Mouse (Mus musculus): ENCODE measurements around the gene Selenon.

Gene Selenon

DNA sequence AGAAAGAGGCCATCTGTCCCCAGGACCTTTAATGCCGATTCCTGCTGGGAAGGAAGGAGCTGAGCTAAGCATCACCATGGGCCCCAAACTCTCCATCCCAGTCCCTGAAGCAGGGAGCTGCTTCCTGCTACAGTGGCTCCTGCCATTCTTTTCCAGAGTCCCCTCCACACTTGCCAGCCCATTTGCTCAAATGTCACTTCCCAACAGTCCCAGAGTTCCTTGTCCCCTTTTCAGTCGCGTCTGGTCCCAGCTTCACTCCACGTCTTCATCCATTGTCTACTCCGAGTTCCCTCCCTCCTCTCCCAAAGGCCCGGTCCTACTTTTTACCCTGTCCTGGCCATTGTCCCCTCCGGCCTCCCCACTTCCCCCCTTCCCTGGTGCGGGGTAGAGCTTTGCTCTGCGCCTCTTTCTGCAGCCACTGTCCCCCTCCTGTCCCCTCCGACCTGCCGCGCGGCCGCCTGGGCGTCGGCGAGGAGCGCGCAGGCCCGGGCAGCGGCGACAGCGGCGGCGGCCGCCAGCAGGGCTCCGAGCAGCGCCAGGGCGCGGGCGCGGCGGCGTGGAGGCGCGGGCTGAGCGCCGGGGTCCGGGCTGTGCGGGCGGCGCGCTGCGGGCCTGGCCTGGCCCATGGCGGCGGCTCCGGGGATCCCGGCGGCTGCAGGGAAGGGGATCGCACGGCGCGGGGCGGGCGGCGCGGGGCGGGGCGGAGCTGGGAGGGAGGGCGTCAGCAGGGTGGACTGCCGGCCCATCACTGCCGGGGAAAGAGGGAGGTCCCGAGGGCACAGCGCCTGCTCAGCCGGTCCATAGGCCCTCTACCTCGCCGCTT is at the start of gene Selenon:
Gene Selenon (minus strand): TSS at position 673 of the 823 bp plus-strand sequence.
- DNase-seq, result peak; percentile 87

DNA sequence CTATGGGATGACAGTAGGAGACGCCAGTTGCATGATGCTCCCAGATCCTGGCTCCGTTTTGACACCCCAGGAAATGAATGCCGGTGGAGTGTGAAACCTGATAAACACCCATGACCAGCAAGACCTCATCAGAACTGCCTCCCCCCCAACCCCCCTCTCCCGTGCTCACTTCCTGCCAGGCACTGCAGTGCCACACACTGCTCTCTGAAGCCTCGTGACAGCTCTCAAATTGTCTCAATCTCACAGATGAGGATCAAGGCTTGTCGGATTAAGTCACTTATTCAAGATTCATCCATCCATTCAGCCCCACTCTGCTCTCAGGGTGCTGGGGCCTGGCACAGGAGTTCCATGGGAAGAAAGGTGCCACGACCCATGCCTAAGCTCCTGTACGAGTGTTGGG is 49.4 kb upstream of the Selenon start:
- no peak for DNase-seq

DNA sequence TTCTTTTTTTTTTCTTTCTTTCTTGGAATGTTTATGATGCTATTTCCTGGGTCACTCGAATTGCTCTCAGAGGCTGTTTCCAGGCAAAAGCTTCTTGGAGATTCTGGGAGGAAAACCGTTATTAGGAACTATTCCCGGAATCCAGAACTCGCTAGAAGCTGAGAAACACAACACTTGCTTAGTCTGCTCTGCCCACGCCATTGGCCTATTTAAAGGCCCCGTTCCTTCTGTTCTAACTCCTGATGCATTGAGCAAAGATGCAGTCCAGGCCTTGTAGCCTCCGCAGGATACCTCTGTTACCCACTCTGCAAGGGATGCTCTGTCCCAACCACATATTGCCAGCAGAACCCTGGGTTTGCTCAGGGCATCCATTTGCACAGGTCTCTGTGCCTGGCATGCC is 48.8 kb upstream of the Selenon start:
- no peak for DNase-seq

DNA sequence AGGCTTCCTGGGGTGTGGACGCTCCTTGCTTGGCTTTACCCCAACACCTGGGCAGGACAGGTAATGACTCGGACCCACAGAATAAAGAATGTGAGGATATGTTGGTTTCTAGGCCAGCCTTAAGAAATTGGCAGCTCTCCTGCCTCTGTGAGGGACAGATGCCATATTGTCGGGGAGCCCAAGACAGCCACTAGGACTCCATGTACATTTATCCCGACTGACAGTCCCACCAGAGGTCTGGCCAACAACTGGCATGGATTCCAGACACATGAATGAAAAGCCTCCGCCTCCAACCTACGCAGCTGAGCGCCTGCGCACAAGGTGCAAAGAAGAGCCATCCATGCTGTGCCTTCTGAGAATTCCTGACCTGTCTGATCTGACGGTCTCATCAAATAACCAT is 48.1 kb upstream of the Selenon start:
- DNase-seq, result no peak

- no peak for DNase-seq
These were observed 45.1 kb upstream of the Selenon start for GRCm38 (mm10) chr4:134596816-134597692.

GRCm38 (mm10) chr4:134594731-134595439 is 42.9 kb upstream of the Selenon start:
- no peak for DNase-seq

GRCm38 (mm10) chr4:134592442-134592841 is 40.5 kb upstream of the Selenon start:
- no peak for DNase-seq

DNA sequence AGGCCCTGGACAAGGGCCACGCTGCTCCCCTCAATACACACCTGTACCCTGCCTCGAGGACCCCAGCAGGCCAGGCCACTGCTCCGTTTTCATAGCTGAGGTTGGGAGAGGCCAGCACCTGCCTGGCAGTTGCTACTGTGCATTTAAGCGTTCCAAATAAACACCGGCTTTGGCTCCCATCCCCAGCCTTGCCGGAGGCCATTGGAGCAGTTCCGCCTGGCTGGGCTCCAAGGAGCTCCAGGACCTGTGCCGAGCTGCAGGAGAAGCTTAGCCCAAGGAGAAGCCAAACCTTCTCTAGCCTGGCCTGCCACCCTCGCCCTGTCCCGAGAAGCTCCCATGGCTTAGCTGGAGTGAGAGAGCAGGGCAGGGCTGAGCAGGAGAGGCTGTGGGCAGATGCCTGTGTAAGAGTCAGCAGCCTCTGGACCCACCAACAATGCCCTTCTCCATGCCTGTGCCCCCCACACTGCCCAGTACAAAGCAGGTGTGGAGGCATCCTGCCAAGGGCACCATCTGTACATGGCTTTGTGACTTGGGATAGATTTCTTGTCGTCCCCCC is 39.6 kb upstream of the Selenon start:
- peak; percentile 89 for DNase-seq

DNA sequence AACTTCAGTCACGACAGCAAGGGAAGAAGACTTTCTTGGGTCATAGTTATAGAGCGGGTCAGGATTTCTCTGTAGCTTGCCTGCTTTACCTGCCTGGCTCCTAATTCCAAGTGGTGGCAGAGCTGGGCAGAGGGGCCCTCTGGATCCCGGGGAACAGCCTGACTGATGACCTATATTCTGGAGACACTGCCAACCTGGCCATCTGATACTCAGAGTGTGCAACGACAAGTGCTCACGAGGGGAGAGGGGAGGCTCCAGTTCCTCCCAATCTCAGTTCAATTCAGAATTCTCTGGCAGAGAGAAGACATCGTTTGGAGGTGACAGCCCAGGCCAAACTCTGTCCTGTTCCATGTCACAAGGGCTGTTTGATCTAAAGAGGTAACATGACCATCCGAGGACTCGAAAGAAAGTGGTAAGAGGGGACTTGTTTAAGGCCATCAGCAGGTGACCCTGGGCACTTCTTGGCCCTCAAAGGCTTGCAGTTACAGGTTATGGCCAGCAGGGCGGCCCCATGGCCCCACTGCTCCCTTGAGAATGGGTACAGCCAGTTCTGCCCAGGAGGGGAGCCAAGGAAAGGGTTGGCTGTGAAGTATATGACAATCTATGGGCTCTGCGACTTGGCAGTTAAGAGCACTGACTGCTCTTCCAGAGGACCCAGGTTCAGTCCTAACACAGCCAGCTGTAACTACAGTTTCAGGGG is 38.4 kb upstream of the Selenon start:
- DNase-seq, result no peak

DNA sequence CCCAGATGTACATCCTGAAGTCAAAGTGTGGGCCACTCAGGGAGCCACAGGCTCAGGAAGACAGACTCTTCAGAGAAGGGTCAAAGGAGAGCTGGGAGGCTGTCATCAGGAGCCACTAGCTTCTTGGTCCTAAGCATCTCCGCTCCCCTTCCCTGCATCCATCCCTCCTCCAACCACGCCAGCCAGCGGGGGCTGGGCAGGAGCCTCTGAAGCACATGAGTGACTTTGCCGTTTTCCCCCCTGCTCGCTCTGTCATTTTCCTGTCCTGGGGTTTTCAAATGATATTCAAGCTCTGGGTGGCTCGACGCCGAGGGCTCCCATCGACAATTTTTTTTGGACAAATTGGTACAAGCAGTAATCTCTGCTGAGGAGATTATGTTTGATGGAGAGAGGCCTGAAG is 37.8 kb upstream of the Selenon start:
- no peak for DNase-seq

- DNase-seq, result no peak
These were observed 37.0 kb upstream of the Selenon start for GRCm38 (mm10) chr4:134588951-134589350.

GRCm38 (mm10) chr4:134588287-134588686 is 36.3 kb upstream of the Selenon start:
- DNase-seq, result no peak

DNA sequence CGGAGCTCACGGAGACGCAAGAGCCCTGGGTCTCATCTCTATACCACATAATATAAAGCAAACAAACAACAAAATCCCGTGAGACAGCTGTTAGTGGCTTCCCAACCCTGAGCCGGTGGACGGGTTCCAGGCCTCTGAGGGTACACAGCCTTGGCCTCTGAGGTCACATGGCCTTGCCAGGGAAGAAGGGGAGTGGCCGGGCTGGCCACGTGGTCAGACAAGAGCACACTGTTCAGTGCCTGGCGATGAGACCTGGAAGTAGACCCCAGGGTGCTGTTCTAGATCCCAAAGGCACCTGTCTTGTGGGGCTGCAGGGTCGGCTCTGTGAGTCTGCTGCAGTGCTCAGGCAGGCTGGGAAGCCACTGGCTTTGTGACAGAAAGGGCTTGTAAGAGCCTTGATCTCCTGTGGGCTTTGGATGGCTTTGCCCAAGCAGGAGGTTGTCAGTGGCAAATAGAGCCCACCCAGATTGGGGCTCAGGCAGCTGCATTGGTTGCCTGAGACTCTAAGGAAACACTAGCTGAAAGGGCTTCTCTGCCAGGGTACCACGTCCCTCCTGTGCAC is 35.8 kb upstream of the Selenon start:
- DNase-seq, result no peak

GRCm38 (mm10) chr4:134586631-134587030 is 34.7 kb upstream of the Selenon start:
- no peak for DNase-seq

DNA sequence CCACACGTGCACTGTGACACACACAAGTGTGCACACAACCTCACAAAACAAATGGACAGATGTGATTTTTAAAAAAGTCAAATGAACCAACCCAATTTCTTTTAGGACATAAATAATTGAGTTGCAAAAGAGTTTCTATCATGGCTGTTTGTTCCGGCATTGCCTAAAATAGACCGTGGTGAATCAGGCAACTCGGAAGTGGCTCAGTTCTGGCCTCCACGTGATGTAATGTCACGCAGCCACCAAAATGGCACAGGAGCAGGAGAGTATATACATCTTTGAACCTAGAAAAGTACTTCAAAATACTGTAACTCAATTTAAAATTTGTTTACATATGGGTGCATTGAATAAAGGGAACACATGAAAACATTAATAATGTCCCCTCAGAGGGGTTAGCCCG is 34.2 kb upstream of the Selenon start:
- DNase-seq, result no peak

DNA sequence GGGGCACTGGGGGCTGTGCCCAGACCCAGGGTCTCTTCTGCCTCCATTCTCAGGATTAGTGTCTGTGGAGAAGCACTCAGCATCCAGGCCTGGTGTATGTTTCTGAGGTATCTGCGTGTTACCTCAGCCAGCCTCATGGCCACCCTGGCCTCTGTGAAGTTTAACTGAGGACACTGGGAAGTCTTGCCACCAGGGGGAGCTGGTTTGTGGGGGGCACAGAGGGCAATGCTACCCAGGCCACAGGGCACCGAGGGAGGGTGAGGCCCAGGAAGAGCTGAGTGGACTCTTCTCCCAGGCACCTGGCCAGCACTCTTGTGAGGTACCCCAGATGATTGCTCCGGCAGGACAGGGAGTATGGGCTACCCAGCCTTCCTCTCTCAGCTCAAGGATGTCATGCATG is 31.5 kb upstream of the Selenon start:
- DNase-seq, result peak; percentile 61

DNA sequence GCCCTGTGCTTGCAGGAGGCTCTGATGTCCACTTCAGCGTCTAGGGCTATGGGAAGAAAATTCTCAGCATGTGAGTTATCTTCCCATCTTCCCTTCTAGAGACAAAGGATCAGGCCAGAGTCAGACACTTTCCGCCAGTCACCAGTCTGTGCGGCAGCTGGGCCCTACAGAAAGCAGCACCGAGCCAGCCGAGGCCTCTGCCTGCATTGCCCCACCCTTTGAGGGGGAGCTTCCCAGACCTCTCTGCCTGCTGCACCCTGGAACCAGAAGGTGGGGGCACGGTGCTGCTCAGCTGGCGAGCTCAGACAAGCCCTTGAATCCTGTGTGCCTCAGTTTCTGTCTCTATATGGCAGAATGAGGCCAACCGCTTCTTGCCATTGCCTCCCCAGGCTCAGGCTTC is 29.4 kb upstream of the Selenon start:
- DNase-seq, result no peak

DNA sequence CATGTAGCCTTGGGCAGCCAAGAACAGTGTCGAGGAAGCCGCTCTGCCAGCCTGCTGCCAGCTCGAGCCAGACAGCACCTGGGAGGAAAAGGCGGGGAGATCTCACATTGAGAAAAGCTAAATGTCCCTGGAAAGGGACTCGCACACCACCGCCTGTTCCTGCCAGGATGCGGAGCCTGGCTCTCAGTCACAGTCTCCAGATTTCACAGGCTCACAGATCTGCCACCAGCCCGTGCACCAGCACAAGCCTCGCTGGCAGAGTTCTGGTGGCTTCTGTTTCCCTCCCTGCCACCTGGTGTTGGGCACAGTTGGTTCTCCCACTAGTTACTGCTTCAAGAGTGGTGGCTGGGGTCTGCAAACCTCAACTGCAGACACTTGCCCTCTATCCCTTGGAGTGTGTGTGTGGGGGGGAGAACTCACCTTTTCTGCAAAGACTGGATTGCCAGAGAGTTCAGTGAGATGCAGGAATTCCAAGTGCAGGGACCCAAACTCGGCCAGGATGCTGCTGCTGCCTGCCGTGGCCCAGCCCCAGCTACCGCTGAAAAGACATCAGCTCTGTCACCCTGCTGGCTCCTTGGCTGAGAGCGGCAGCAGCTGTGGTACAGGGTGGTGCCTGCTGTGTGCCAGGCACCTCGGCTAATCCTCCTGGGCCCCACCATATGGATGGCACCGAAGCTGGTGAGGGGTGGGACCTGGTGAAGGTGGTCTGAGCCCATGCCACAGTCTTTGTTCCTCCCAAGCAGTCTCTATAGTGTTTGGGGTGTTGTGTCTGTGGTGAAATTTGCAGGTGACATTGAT is 28.6 kb upstream of the Selenon start:
- DNase-seq, result no peak

DNA sequence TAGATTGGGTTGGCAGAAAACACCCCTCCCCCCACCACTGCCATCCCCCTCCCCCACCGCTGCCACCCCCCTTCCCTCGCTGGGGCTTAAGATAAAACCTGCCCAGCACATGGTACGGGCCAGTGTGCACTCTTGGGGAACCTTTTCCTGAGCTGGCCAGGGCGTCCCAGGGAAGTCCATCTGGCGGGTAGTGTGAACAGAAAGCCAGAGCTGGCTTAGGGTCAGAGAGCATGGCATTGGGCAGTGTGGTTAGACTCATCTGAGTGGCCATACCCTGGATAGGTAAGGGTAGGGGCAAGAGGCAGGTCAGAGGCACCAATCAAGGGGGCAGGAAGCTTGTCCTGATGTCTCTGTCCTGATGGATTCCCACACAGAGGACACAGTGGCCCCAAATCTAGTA is 27.7 kb upstream of the Selenon start:
- no peak for DNase-seq

DNA sequence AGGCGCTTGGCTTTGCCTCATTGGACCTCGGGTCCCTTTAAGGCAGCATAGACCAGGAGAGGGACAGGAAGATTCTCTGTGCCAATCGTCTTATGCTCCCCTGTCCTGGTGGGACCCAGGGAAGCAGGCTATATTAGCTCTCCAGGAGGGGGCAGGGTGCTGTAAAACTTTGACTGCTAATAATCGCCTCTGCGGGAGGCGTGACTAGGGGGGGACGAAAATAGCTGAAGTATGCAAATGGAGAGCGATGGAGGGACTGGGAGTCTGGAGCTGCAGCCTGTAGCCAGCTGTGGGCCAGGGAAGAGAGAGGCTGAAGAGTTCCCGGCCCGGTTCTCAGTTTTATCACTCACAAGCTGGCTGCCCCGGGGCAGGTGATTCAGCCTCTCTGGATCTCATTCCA is 27.2 kb upstream of the Selenon start:
- peak; percentile 75 for DNase-seq

DNA sequence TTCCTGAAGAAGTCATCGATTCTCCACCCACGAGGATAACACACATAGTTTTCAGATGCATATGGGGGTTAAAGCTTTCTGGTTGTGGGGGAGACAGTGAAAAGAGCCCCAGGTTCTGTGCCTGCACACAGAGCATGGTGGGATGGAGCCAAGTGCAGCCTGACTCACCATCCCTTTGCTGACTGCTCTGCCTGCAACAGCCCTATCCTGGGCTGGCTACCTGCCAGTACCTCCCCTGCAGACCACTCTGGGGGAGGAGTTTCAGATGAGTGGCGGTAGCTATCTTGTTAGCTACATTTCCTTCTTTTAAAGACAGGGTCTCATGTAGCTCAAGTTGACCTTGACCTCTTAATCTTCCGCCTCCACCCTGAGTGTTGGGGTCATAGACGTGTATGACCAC is 26.4 kb upstream of the Selenon start:
- no peak for DNase-seq
